Mouse (Mus musculus): ENCODE measurements around the gene Lrfn1.

DNA sequence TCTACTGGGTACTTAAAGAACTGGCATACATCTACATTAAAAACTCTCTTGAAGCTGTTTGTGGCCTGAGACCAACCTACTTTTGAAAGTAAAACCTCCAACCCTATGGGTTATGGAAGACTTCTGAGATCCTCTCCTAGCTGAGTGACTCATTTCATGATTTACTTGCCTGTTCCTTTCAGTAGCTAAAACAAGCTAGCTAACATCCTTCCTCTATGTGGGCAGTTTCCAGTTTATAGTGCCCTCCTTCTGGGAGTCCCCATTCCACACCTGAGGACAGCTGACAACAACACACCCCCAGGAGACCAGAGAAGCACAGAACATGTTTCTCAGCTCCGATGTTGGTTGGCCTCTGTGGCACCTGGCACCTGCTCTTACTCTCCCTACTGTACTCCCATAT is 28.8 kb upstream of the Lrfn1 start:
- TF ChIP-seq CTCF (IDR thresholded peaks at IDR 0.05; ENCODE audit: low read depth) (no peak), EP300 (IDR thresholded peaks at IDR 0.05; ENCODE audit: low read depth) (no peak)
